Mouse (Mus musculus): Measurements from ENCODE around the gene Muc16. TPM values are rescaled to one million over a fixed set of nuclear protein-coding genes. Genes with fewer than 3 reads are reported as not detected.

Gene Muc16
- 0.05 TPM for polyA plus RNA-seq (2017; shearing (Covaris generic))

GRCm38 (mm10) chr9:18674480-18675154 lies at the start of gene Muc16:
Gene Muc16 (minus strand): TSS chr9:18674530.

GRCm38 (mm10) chr9:18478168-18478567 lies 196.2 kb downstream of the Muc16 start, which contains the start of the genes Zfp558 and Mbd3l1:
Gene Zfp558 (minus strand): TSS chr9:18478268.
Gene Mbd3l1 (plus strand): TSS chr9:18478359.

Other genes starting within 250 kb of the Muc16 start
- gene Mbd3l2, start 243.9 kb downstream of the Muc16 start, polyA plus RNA-seq (2017; shearing (Covaris generic)) = not detected
- 0.63 TPM for gene Zfp558, start 196.3 kb downstream of the Muc16 start, polyA plus RNA-seq (2017; shearing (Covaris generic))
- gene Mbd3l1, start 196.2 kb downstream of the Muc16 start, polyA plus RNA-seq (2017; shearing (Covaris generic)) = not detected
- 0.28 TPM for gene Olfr24, start 89.5 kb upstream of the Muc16 start, polyA plus RNA-seq (2017; shearing (Covaris generic))
- gene Olfr828, start 145.0 kb upstream of the Muc16 start, polyA plus RNA-seq (2017; shearing (Covaris generic)) = not detected
- not detected for gene Olfr829, start 180.4 kb upstream of the Muc16 start, polyA plus RNA-seq (2017; shearing (Covaris generic))
- gene Olfr830, start 200.2 kb upstream of the Muc16 start, polyA plus RNA-seq (2017; shearing (Covaris generic)) = not detected

Data from effector memory CD4-positive, alpha-beta T cell, adult 7 months (primary cell).